ENCODE assay signal across 26 mouse cellular contexts in the genomic region with DNA sequence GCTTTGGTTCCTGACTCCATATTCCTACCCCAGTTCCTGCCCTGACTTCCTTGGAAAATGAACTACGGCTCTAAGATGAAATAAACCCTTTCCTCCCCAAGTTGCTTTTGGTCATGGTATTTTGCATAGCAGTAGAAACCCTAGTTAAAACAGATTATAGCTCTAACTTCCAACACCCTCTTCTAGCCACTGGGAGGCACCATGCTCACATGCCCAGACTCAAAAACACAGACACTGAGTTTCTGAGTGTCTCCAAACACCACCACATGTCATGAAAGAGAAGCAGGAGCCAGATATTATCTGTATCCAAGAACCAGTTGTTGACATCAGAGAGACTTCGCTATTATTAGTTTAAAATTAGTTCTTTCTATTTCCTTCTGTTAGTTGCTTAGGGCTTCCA.
DNase-seq lines count a peak whose midpoint lies in the region; ATAC-seq and TF ChIP-seq lines count a peak whose summit lies in the region.
"Had no signal": no experiment of that assay in that cellular context is flagged by ENCODE, and none has a peak within 500 bp of the region (broad histone marks: within the 10 kb centered on the region; RNA-seq: fewer than 3 reads in every experiment).

No protein-coding gene starts in this region.

- peaks cover 17% of the 10 kb centered on the region for H3K9me3 ChIP-seq in heart, embryonic 12.5 days (replicated peaks)

- intact Hi-C loops in left cerebral cortex, adult 2 months (cut with DNase I), result no loop called here
- intact Hi-C loops in left cerebral cortex, postnatal 14 days (cut with DNase I), result no loop called here

- no peak for ATAC-seq in heart, embryonic 12.5 days (ENCODE audit: insufficient number of reproducible peaks, low FRiP score)
- peak; percentile 47; the same call in 1 of the 2 replicates for ATAC-seq in megakaryocyte, adult 5-6 weeks (ENCODE audit: poor library complexity, severe bottlenecking)
- no peak for ATAC-seq in CD4-positive, CD25-positive, alpha-beta regulatory T cell, adult 4 months
- ATAC-seq: forebrain, embryonic 14.5 days had no signal

- DNase-seq in heart, adult 11 months, result peak; percentile 17
- no peak for DNase-seq in left cerebral cortex, adult 2 months (ENCODE audit: extremely low spot score in 1 of 2, low spot score in 2 of 2)
- DNase-seq in left cerebral cortex, postnatal 14 days (ENCODE audit: low spot score in 2 of 2), result no peak
- peak; percentile 31 for DNase-seq in ES-CJ7 (ENCODE audit: low read depth, low spot score)
- DNase-seq in adrenal gland, postnatal 10 days, result no peak
- DNase-seq: adrenal gland, adult 2 months; cerebellum, adult 2 months; cerebellum, postnatal 36 days; gastrocnemius, postnatal 25 days; kidney, adult 18-20 months; kidney, postnatal 4 days; layer of hippocampus, adult 9-11 months; liver; lung, postnatal 14 days; midbrain, embryonic 14.5 days; retina, postnatal 1 day; right cerebral cortex, postnatal 25 days; spleen, adult 18-20 months; thymus, postnatal 25 days had no signal

- 85% methylated on average over 2 of the region's 2 CpGs for WGBS in heart, embryonic 12.5 days

- no peaks in the 10 kb centered on the region for H3K27me3 ChIP-seq in heart, embryonic 12.5 days (replicated peaks)
- H3K27me3 ChIP-seq: megakaryocyte, embryonic 14.5 days; neural tube, embryonic 13.5 days had no signal

- H3K4me1 ChIP-seq in heart, embryonic 12.5 days (replicated peaks), result no peaks in the 10 kb centered on the region
- H3K4me1 ChIP-seq: limb, embryonic 10.5 days; megakaryocyte, embryonic 14.5 days; neural tube, embryonic 13.5 days had no signal

- peak; percentile 19 for TF ChIP-seq CTCF in left cerebral cortex, adult 2 months (IDR thresholded peaks at IDR 0.05)

- no peak overlapping the region for H3K4me2 ChIP-seq in heart, embryonic 12.5 days
- H3K4me2 ChIP-seq: neural tube, embryonic 13.5 days had no signal

- H3K36me3 ChIP-seq in heart, embryonic 12.5 days, result no peaks in the 10 kb centered on the region
- H3K36me3 ChIP-seq: limb, embryonic 10.5 days; neural tube, embryonic 13.5 days had no signal

- no peak overlapping the region for H3K4me3 ChIP-seq in heart, embryonic 12.5 days
- no peak overlapping the region for H3K4me3 ChIP-seq in left cerebral cortex, adult 2 months
- H3K4me3 ChIP-seq: limb, embryonic 10.5 days; megakaryocyte, embryonic 14.5 days; neural tube, embryonic 13.5 days had no signal

- H3K27ac ChIP-seq in heart, embryonic 12.5 days (ENCODE audit: poor library complexity, severe bottlenecking), result no peak overlapping the region
- H3K27ac ChIP-seq in left cerebral cortex, adult 2 months, result no peak overlapping the region
- H3K27ac ChIP-seq: limb, embryonic 10.5 days; neural tube, embryonic 13.5 days had no signal

- no peak overlapping the region for H3K9ac ChIP-seq in heart, embryonic 12.5 days
- H3K9ac ChIP-seq: neural tube, embryonic 13.5 days had no signal

Comparison
In these comparisons a context has a peak if more than half of its experiments do, and no peak if none do; other contexts are left out.
1. DNase-seq: peak in heart, adult 11 months (single experiment) and ES-CJ7 (single experiment); none in left cerebral cortex, adult 2 months (0 of 2), left cerebral cortex, postnatal 14 days (0 of 2) and adrenal gland, postnatal 10 days (single experiment).